Mouse (Mus musculus): ENCODE measurements around the gene Kalrn. TPM values are rescaled to one million over a fixed set of nuclear protein-coding genes. Genes with fewer than 3 reads are reported as not detected.

Kalrn gene
- polyA plus RNA-seq, 1 experiment from 2014 or later: 38.5 TPM

DNA sequence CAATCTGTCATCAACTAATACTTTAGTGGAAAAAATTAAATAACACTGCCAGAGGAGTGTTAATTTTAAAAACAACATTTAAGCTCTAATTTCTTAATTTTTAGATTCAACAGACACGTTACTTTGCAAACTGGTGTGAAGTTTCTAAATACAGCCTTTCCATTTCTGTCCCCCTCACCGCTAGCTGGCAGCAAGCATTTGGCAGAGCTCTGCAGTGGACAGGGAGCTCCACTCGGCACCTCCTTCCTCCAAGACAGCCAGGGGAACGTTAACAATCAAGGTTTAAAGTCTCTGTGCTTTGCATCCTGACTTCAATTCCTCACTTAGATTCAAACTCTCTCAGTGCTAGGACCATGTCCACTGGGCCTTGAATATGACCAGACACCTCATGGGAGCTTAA is 106.7 kb downstream of the Kalrn start:
- Histone ChIP-seq H3K4me3 (replicated peaks) (no peak overlapping the region), H3K9ac (replicated peaks) (no peak overlapping the region), H3K27ac (0 out of 2 replicates have a peak overlapping the region, but pooled peaks have one; percentile 12), H3K36me3 (no peaks in the 10 kb centered on the region), H3K27me3 (no peaks in the 10 kb centered on the region), H3K4me1 (replicated peaks) (peaks cover 60% of the 10 kb centered on the region), H3K9me3 (no peaks in the 10 kb centered on the region), H3K4me2 (replicated peaks) (no peak overlapping the region)
- WGBS: 60% methylated on average over 4 of the region's 4 CpGs
- ATAC-seq: no peak

DNA sequence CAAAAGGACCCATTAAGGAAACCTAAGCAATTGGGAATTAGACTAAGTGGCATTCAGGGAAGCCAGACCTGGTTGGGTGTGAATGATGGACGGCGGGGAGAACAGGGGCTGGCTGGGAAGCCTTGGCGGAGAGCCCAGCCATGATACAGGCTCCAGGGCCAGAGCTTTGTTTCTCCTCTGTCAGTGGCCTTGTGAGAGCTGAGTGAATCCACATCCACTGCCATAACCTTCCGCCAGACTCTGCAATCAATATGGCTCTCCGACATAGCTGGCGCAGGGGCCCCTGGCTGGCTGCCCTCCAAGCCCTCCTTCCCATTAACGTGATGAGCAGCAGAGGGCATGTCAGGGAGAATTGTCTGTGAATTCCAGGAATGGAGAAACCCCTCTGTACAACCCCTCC is 117.0 kb downstream of the Kalrn start:
- no peak overlapping the region for H3K9ac ChIP-seq (replicated peaks)
- H3K9me3 ChIP-seq: no peaks in the 10 kb centered on the region
- peak; percentile 67 for ATAC-seq
- H3K36me3 ChIP-seq: no peaks in the 10 kb centered on the region
- no peak overlapping the region for H3K4me2 ChIP-seq (replicated peaks)
- peaks cover 31% of the 10 kb centered on the region for H3K4me1 ChIP-seq (replicated peaks)
- H3K27me3 ChIP-seq: no peaks in the 10 kb centered on the region
- WGBS: 74% methylated on average over 7 of the region's 7 CpGs
- peak overlapping the region; percentile 35; the same call in 1 of the 2 replicates for H3K27ac ChIP-seq
- H3K4me3 ChIP-seq (replicated peaks): no peak overlapping the region

- WGBS: 90% methylated on average over 7 of the region's 7 CpGs
- H3K9ac ChIP-seq (replicated peaks): no peak overlapping the region
Observed at GRCm38 (mm10) chr16:34445666-34446065, 127.7 kb downstream of the Kalrn start.

DNA sequence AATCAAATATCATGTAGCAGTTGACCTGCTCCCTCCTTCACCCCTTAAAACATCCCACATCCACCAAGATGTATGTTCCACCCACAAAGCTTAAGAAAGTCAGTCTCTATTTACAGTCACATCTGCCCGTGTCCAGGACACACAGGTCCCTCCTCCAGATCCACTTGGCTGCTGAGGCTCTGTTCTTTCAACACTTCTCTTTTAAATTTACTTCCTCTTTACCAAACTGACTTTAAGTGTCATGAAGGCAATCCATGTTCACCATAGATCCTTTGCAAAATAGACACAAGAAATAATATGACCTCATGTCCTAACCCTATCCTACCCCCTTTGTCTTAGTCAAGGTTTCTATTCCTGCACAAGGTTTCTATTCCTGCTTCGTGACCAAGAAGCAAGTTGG is 131.6 kb downstream of the Kalrn start:
- Histone ChIP-seq H3K4me1 (replicated peaks) (peaks cover 39% of the 10 kb centered on the region), H3K36me3 (no peaks in the 10 kb centered on the region), H3K27ac (peak overlapping the region; percentile 64; the same call in 1 of the 2 replicates), H3K27me3 (no peaks in the 10 kb centered on the region), H3K4me3 (replicated peaks) (no peak overlapping the region), H3K4me2 (replicated peaks) (no peak overlapping the region), H3K9me3 (no peaks in the 10 kb centered on the region), H3K9ac (replicated peaks) (no peak overlapping the region)
- WGBS: 83% methylated on average over 2 of the region's 2 CpGs
- ATAC-seq: no peak

More at GRCm38 (mm10) chr16:34445666-34446065, 127.7 kb downstream of the Kalrn start:
- Histone ChIP-seq H3K9me3 (no peaks in the 10 kb centered on the region), H3K4me2 (replicated peaks) (no peak overlapping the region), H3K36me3 (no peaks in the 10 kb centered on the region), H3K4me1 (replicated peaks) (peaks cover 38% of the 10 kb centered on the region), H3K4me3 (replicated peaks) (no peak overlapping the region), H3K27me3 (no peaks in the 10 kb centered on the region), H3K27ac (no peak overlapping the region)
- ATAC-seq: no peak

GRCm38 (mm10) chr16:34440994-34441414 is 132.3 kb downstream of the Kalrn start:
- Histone ChIP-seq H3K4me1 (replicated peaks) (peaks cover 39% of the 10 kb centered on the region), H3K4me3 (replicated peaks) (no peak overlapping the region), H3K4me2 (replicated peaks) (no peak overlapping the region), H3K27ac (peak overlapping the region; percentile 64), H3K9me3 (no peaks in the 10 kb centered on the region), H3K36me3 (no peaks in the 10 kb centered on the region), H3K9ac (replicated peaks) (0 out of 2 replicates have a peak overlapping the region, but pooled peaks have one; percentile 19), H3K27me3 (no peaks in the 10 kb centered on the region)
- peak; percentile 82 for ATAC-seq
- 35% methylated on average over 4 of the region's 4 CpGs for WGBS

DNA sequence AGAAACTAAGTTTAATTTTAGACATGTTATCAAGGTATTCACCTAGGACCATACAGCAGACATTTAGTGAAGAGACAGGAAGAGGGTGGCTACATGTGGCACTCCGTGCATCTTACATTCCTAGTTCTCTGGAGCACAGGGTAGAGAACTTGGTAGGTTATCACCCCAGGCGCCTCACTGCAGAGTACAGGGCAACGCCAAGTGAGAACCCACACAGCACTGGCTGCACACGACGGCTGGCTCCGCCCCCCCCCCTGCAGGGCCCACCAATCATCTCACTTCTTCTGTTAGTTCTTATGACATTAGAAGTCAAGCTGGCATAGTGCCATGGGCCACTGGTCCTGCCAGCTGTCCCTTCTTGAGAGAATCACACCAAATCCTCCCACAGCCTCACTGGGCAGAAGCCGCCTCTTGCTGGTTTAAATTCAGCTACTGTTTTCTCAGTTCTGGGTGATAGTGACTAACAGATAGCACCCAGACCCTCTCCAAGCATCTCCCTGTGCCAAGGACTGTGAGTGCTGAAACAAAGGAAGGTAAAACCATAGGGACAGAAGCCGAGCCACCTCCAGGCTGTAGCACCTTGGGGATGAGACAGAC is 133.2 kb downstream of the Kalrn start:
- Histone ChIP-seq H3K27ac (peak overlapping the region; percentile 64; the same call in 1 of the 2 replicates), H3K36me3 (no peaks in the 10 kb centered on the region), H3K4me3 (replicated peaks) (no peak overlapping the region), H3K4me2 (replicated peaks) (no peak overlapping the region), H3K27me3 (no peaks in the 10 kb centered on the region), H3K9me3 (no peaks in the 10 kb centered on the region), H3K9ac (replicated peaks) (no peak overlapping the region), H3K4me1 (replicated peaks) (peaks cover 36% of the 10 kb centered on the region)
- ATAC-seq: 0 out of 2 replicates have a peak, but pooled peaks have one; percentile 8
- 86% methylated on average over 8 of the region's 8 CpGs for WGBS

DNA sequence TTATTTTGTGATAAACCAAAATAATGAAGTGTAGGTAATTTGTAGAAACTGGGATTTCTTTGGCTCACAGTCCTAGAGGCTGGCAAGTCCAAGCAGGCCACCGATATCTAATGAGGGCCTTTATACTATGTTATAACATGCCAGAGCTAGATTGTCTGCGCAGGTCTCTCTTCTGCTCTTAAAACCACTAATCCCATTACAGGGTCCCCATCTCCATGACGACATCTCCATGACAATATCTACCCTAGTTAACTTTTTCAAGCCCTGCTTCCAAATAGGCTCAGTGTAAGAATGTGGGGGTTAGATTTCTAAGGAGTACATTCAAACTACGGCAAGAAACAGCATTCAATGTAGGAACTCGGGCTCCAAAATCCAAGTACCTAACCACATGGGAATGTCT is 143.2 kb downstream of the Kalrn start:
- Histone ChIP-seq H3K27ac (no peak overlapping the region), H3K4me1 (replicated peaks) (peaks cover 66% of the 10 kb centered on the region), H3K4me3 (replicated peaks) (no peak overlapping the region), H3K9me3 (no peaks in the 10 kb centered on the region), H3K36me3 (no peaks in the 10 kb centered on the region), H3K27me3 (no peaks in the 10 kb centered on the region), H3K9ac (replicated peaks) (no peak overlapping the region), H3K4me2 (replicated peaks) (no peak overlapping the region)
- 15% methylated on average over 5 of the region's 5 CpGs for WGBS
- peak; percentile 57 for ATAC-seq

DNA sequence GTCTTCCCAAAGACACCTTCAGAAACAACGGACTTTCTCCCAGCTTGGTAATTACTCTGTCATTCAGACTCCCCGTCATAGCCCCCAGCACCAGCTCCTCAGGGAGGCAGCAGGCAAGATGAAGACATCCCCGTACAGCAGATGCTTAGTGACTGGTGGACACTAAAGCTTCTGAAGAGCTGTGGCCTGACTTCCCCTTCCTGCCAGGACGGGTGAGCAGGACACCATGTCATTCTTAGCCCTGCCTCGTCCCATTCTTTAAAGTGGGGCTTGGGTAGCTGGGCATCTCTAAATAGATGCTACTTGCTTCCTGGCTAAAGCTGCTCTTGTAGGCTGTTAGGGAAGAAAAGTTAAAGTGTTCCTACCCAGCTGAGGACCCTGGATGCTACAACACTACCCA is 145.7 kb downstream of the Kalrn start:
- Histone ChIP-seq H3K4me2 (replicated peaks) (no peak overlapping the region), H3K9me3 (no peaks in the 10 kb centered on the region), H3K4me3 (replicated peaks) (no peak overlapping the region), H3K27ac (no peak overlapping the region), H3K4me1 (replicated peaks) (peaks cover 68% of the 10 kb centered on the region), H3K36me3 (no peaks in the 10 kb centered on the region), H3K9ac (replicated peaks) (no peak overlapping the region), H3K27me3 (no peaks in the 10 kb centered on the region)
- 39% methylated on average over 5 of the region's 5 CpGs for WGBS
- ATAC-seq: no peak

DNA sequence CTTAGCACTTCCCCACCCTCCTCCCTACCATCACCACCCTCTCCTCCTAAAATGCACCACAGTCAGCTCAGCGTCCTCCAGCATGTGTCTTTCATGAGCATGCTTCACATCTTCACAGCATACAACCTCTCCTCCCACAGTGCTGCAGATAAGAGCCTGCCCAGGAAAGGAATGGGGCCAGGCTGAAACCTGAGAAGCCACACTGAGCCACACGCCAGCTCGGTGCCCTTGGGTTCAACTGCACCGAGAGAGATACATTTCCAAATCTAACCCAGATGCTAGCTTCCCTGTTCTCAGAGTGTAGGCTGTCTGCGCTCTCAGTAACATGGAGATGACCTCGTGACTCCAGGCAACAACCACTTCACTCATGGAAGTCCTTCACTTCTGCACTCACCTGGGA is 151.9 kb downstream of the Kalrn start:
- Histone ChIP-seq H3K4me1 (replicated peaks) (peaks cover 59% of the 10 kb centered on the region), H3K27me3 (no peaks in the 10 kb centered on the region), H3K4me2 (replicated peaks) (no peak overlapping the region), H3K36me3 (peaks cover 4% of the 10 kb centered on the region; the same call in 1 of the 2 replicates), H3K27ac (no peak overlapping the region), H3K4me3 (replicated peaks) (no peak overlapping the region), H3K9me3 (no peaks in the 10 kb centered on the region), H3K9ac (replicated peaks) (no peak overlapping the region)
- WGBS: 64% methylated on average over 6 of the region's 6 CpGs
- ATAC-seq: no peak

GRCm38 (mm10) chr16:34417966-34418365 is 155.4 kb downstream of the Kalrn start:
- H3K4me2 ChIP-seq (replicated peaks): no peak overlapping the region
- H3K27ac ChIP-seq: no peak overlapping the region
- H3K27me3 ChIP-seq: no peaks in the 10 kb centered on the region
- no peaks in the 10 kb centered on the region for H3K9me3 ChIP-seq
- no peak for ATAC-seq
- peaks cover 56% of the 10 kb centered on the region for H3K4me1 ChIP-seq (replicated peaks)
- H3K4me3 ChIP-seq (replicated peaks): no peak overlapping the region
- H3K36me3 ChIP-seq: peaks cover 4% of the 10 kb centered on the region; the same call in 1 of the 2 replicates
- WGBS: 8% methylated on average over 3 of the region's 3 CpGs
- no peak overlapping the region for H3K9ac ChIP-seq (replicated peaks)

DNA sequence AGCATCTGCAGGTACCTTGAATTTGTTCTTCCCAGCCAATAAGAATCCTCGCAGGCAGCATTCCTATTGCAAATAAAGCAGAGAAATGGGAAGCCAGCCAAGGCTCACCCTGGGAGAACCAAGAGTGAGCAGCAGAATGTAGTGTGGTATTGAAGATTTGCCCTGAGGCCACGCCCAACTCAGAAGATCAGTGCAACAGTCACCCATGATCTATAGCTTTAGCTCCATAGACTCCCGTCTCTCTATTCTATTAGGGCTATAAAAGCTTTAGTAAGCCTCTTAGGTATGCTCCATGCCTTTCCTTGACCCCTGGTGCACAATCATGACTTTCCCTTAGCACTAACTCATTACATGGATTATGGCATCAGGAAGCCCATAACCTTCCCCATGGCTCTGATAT is 155.9 kb downstream of the Kalrn start:
- Histone ChIP-seq H3K9ac (replicated peaks) (no peak overlapping the region), H3K4me1 (replicated peaks) (peaks cover 62% of the 10 kb centered on the region)
- 84% methylated on average over 3 of the region's 3 CpGs for WGBS

GRCm38 (mm10) chr16:34414581-34414980 is 158.8 kb downstream of the Kalrn start:
- WGBS: 76% methylated on average over 7 of the region's 7 CpGs

More for the DNA sequence above, 155.9 kb downstream of the Kalrn start:
- Histone ChIP-seq H3K4me3 (replicated peaks) (no peak overlapping the region), H3K36me3 (peaks cover 4% of the 10 kb centered on the region; the same call in 1 of the 2 replicates), H3K27ac (no peak overlapping the region), H3K27me3 (no peaks in the 10 kb centered on the region), H3K9me3 (no peaks in the 10 kb centered on the region), H3K4me2 (replicated peaks) (no peak overlapping the region)
- ATAC-seq: no peak

More at GRCm38 (mm10) chr16:34414581-34414980, 158.8 kb downstream of the Kalrn start:
- Histone ChIP-seq H3K9ac (replicated peaks) (no peak overlapping the region), H3K4me3 (replicated peaks) (no peak overlapping the region), H3K4me1 (replicated peaks) (peaks cover 54% of the 10 kb centered on the region), H3K27ac (peak overlapping the region; percentile 75), H3K9me3 (no peaks in the 10 kb centered on the region), H3K4me2 (replicated peaks) (no peak overlapping the region), H3K36me3 (peaks cover 4% of the 10 kb centered on the region; the same call in 1 of the 2 replicates), H3K27me3 (no peaks in the 10 kb centered on the region)
- no peak for ATAC-seq
